ENCODE assay signal across 19 mouse cellular contexts in genomic region chr16:49969035-49969434, GRCm38 (mm10).
"Had no signal": no experiment of that assay in that cellular context is flagged by ENCODE, and none has a peak within 500 bp of the region (broad histone marks: within the 10 kb centered on the region; RNA-seq: fewer than 3 reads in every experiment).

No protein-coding gene starts in this region.

- H3K27ac ChIP-seq: intestine, embryonic 15.5 days; liver, embryonic 13.5 days; midbrain, embryonic 10.5 days; midbrain, embryonic 13.5 days; neural tube, embryonic 12.5 days; neural tube, embryonic 15.5 days; stomach, postnatal 0 days had no signal

- H3K9me3 ChIP-seq: intestine, embryonic 15.5 days; liver, embryonic 13.5 days; megakaryocyte, embryonic 14.5 days; midbrain, embryonic 10.5 days; midbrain, embryonic 13.5 days; neural tube, embryonic 12.5 days; neural tube, embryonic 15.5 days had no signal

- ATAC-seq: midbrain, embryonic 13.5 days had no signal

- H3K4me2 ChIP-seq: intestine, embryonic 15.5 days; liver, embryonic 13.5 days; midbrain, embryonic 13.5 days; neural tube, embryonic 12.5 days; neural tube, embryonic 15.5 days had no signal

- H3K27me3 ChIP-seq: intestine, embryonic 15.5 days; liver, embryonic 13.5 days; megakaryocyte, embryonic 14.5 days; midbrain, embryonic 13.5 days; neural tube, embryonic 12.5 days; neural tube, embryonic 15.5 days had no signal

- H3K36me3 ChIP-seq: intestine, embryonic 15.5 days; liver, embryonic 13.5 days; midbrain, embryonic 10.5 days; midbrain, embryonic 13.5 days; neural tube, embryonic 12.5 days; neural tube, embryonic 15.5 days had no signal

- DNase-seq: kidney, adult 11 months; kidney, adult 8-10 months; kidney, postnatal 14 days; kidney, postnatal 4 days; liver, embryonic 13.5 days; lung, adult 2 months; right cerebral cortex, adult 18-20 months; right cerebral cortex, postnatal 14 days; right cerebral cortex, postnatal 4 days; thymus, adult 2 months; thymus, postnatal 14 days; thymus, postnatal 4 days had no signal

- H3K4me3 ChIP-seq: intestine, embryonic 15.5 days; liver, embryonic 13.5 days; megakaryocyte, embryonic 14.5 days; midbrain, embryonic 10.5 days; midbrain, embryonic 13.5 days; neural tube, embryonic 12.5 days; neural tube, embryonic 15.5 days had no signal

- H3K9ac ChIP-seq: intestine, embryonic 15.5 days; liver, embryonic 13.5 days; midbrain, embryonic 13.5 days; neural tube, embryonic 12.5 days; neural tube, embryonic 15.5 days had no signal
